Mouse (Mus musculus) megakaryocyte-erythroid progenitor cell, adult 5-6 weeks (primary cell): ENCODE results near the gene Bach2. TPM values are rescaled to one million over a fixed set of nuclear protein-coding genes. Genes with fewer than 3 reads are reported as not detected.
A peak's percentile ranks its signal among the peaks of the same experiment; 100 is the strongest.

ENCODE experiments used
- ATAC-seq: replicated peaks from 2 replicates; pipeline ENCODE4 v1.8.0; 2016; ENCODE audit warnings: mild to moderate bottlenecking, inconsistent platforms; ENCODE audit not compliant: severe bottlenecking, poor library complexity, low FRiP score, low TSS enrichment
- total RNA-seq, 2 experiments: library from RNA; stranded (forward) in 1 of 2; stranded (reverse) in 1 of 2; fragments of 200-1000, 215-1000 nt in 1 of 2; fragments of >200 nt in 1 of 2; fragmentation: Nextera tagmentation in 1 of 2; gene quantifications; 2 replicates each; pipeline ENCODE4 v1.2.3; 2014 to 2017

The Bach2 gene
- total RNA-seq, 2 experiments from 2014 or later, result 0.52 to 16.9 TPM

GRCm38 (mm10) chr4:32374751-32375582 lies 136.4 kb downstream of the Bach2 start:
- ATAC-seq, result no peak

- no peak for ATAC-seq
These were observed 137.3 kb downstream of the Bach2 start for GRCm38 (mm10) chr4:32375721-32376526.

GRCm38 (mm10) chr4:32376527-32376948 lies 137.9 kb downstream of the Bach2 start:
- ATAC-seq, result no peak

- no peak for ATAC-seq
These were observed 140.5 kb downstream of the Bach2 start for GRCm38 (mm10) chr4:32379140-32379539.

GRCm38 (mm10) chr4:32381666-32382381 lies 143.2 kb downstream of the Bach2 start:
- no peak for ATAC-seq

- ATAC-seq, result no peak
These were observed 146.5 kb downstream of the Bach2 start for GRCm38 (mm10) chr4:32385121-32385520.

- peak; percentile 75 for ATAC-seq
These were observed 147.0 kb downstream of the Bach2 start for GRCm38 (mm10) chr4:32385623-32386022.

- ATAC-seq, result no peak
These were observed 147.7 kb downstream of the Bach2 start for GRCm38 (mm10) chr4:32386346-32386745.

GRCm38 (mm10) chr4:32386931-32387330 lies 148.3 kb downstream of the Bach2 start:
- no peak for ATAC-seq

- ATAC-seq, result peak; percentile 73
These were observed 149.1 kb downstream of the Bach2 start for GRCm38 (mm10) chr4:32387479-32388240.

GRCm38 (mm10) chr4:32388564-32388963 lies 150.0 kb downstream of the Bach2 start:
- no peak for ATAC-seq

GRCm38 (mm10) chr4:32389107-32389800 lies 150.7 kb downstream of the Bach2 start:
- ATAC-seq, result no peak

- ATAC-seq, result no peak
These were observed 152.7 kb downstream of the Bach2 start for GRCm38 (mm10) chr4:32391260-32391659.

- ATAC-seq, result no peak
These were observed 154.6 kb downstream of the Bach2 start for GRCm38 (mm10) chr4:32393226-32393625.

- ATAC-seq, result no peak
These were observed 155.3 kb downstream of the Bach2 start for GRCm38 (mm10) chr4:32393951-32394350.

- ATAC-seq, result no peak
These were observed 156.2 kb downstream of the Bach2 start for GRCm38 (mm10) chr4:32394850-32395249.

- no peak for ATAC-seq
These were observed 162.9 kb downstream of the Bach2 start for GRCm38 (mm10) chr4:32401459-32401858.

GRCm38 (mm10) chr4:32403506-32403905 lies 164.9 kb downstream of the Bach2 start:
- no peak for ATAC-seq
